Mouse (Mus musculus): ENCODE results near the gene Cul4b. TPM values are rescaled to one million over a fixed set of nuclear protein-coding genes. Genes with fewer than 3 reads are reported as not detected.
"Not testable (repeated sequence)": the region's sequence is repeated elsewhere in the genome, so short reads cannot be mapped to it uniquely, and the experiment has no call there.

Cul4b gene
- polyA plus RNA-seq, 1 experiment from 2014 or later, result 29.7 TPM

DNA sequence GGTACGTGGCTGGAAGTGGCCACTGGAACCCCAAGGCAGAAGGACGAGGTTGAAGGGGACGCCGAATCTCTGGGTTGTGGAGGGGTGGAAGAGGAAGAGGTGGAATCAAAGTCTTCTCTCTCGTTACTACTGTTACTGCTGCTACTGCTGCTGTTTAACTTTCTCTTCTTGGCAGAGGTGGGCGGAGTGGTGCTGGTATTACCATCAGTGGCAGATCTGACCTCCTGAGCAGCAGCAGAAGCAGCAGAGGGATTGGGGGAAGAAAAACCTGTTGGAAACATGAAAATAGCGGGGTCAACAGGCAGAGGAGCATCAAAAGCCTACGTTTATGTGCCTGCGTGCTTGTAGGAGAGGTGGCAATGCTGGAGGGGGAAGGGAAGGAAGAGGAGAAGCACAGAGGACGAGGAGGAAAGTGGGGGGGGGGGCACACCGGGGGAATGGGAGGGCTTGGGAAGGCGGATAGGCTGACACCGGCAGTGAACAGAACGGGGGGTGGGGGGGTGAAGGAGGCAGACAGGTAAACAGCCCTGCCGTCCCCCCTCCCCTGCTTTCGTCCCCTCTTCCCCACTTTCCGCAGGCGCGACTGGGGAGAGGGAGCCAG lies 12.0 kb downstream of the Cul4b start:
- WGBS, result 20% methylated on average over 10 of the region's 19 CpGs
- Histone ChIP-seq H3K4me1 (0 out of 2 replicates have a peak, but pooled peaks cover 2% of the 10 kb centered on the region), H3K4me3 (peak overlapping the region; percentile 55), H3K27me3 (no peaks in the 10 kb centered on the region), H3K9ac (replicated peaks) (peak overlapping the region; percentile 52), H3K27ac (replicated peaks) (peak overlapping the region; percentile 91), H3K36me3 (peaks cover 9% of the 10 kb centered on the region; the same call in 1 of the 2 replicates), H3K9me3 (no peaks in the 10 kb centered on the region), H3K4me2 (replicated peaks) (peak overlapping the region; percentile 61)
- ATAC-seq (ENCODE audit: low FRiP score, low read depth), result peak; percentile 10; the same call in 1 of the 2 replicates

DNA sequence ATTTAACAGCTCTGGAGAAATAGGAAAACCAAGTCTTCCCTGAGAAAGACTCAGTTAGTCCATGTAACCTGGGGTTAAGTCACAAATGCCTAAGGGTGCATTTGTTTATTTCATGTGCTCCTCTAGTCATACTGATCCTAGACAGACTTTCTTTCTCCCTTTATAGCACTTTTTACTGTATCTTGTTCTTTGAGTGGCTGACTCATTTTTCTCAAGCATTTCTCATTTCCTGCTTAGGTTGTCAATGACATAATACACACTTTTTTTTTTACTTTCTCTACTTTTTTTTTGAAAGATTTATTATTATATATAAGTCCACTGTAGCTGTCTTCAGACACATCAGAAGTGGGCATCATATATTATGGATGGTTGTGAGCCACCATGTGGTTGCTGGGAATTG lies 22.7 kb downstream of the Cul4b start:
- H3K4me2 ChIP-seq (replicated peaks), result no peak overlapping the region
- no peak overlapping the region for H3K4me3 ChIP-seq
- H3K9me3 ChIP-seq, result no peaks in the 10 kb centered on the region

DNA sequence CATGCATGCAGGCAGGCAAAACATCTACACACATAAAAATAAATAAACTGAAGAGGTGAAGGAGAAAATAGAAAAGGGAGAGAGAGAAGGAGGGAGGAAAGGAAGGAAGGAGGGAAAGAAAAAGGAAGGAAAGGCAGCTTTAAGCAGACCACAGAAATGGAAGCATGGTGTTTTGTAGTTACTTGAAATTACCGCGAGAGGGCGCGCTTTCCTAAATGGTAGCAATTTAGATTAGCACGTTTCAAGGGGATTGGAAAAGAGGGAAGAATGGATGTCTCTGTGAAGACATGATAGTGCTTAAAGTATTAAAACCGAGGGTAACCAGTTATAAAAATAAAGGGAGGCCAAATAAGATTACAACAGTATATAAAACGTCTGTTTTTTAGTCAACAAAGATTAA lies 61.4 kb downstream of the Cul4b start:
- Histone ChIP-seq H3K27me3 (no peaks in the 10 kb centered on the region), H3K4me1 (no peaks in the 10 kb centered on the region), H3K27ac (replicated peaks) (no peak overlapping the region), H3K4me3 (no peak overlapping the region), H3K9ac (replicated peaks) (no peak overlapping the region), H3K9me3 (no peaks in the 10 kb centered on the region), H3K4me2 (replicated peaks) (no peak overlapping the region), H3K36me3 (no peaks in the 10 kb centered on the region)
- WGBS, result 7% methylated on average over 7 of the region's 7 CpGs
- ATAC-seq (ENCODE audit: low FRiP score, low read depth), result no peak

More for the DNA sequence above, 22.7 kb downstream of the Cul4b start:
- Histone ChIP-seq H3K36me3 (0 out of 2 replicates have a peak, but pooled peaks cover under 1% of the 10 kb centered on the region), H3K27me3 (no peaks in the 10 kb centered on the region), H3K27ac (replicated peaks) (no peak overlapping the region), H3K9ac (replicated peaks) (no peak overlapping the region), H3K4me1 (no peaks in the 10 kb centered on the region)
- no peak for ATAC-seq (ENCODE audit: low FRiP score, low read depth)

DNA sequence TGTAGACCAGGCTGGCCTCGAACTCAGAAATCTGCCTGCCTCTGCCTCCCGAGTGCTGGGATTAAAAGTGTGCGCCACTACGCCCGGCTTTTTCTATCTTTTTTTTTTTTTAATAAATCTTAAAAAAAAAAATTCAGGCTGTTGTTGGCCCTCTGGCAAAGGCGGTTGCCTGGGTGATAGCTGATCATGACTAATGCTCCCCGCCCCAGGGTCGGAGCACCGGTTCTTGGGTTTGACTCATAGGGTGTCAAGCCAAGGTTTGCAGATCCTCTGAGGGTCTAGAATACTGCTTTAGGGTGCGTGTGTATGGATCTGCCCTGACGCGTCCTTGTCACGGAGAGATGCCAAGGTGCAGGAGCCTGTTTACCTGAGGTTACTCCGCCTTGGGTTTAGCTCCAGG lies 71.2 kb downstream of the Cul4b start:
- no peaks in the 10 kb centered on the region for H3K4me1 ChIP-seq
- no peaks in the 10 kb centered on the region for H3K27me3 ChIP-seq
- H3K4me2 ChIP-seq (replicated peaks), result no peak overlapping the region
- no peaks in the 10 kb centered on the region for H3K36me3 ChIP-seq
- H3K4me3 ChIP-seq, result no peak overlapping the region
- H3K9ac ChIP-seq (replicated peaks), result no peak overlapping the region
- WGBS, result 92% methylated on average over 14 of the region's 14 CpGs
- no peaks in the 10 kb centered on the region for H3K9me3 ChIP-seq
- no peak overlapping the region for H3K27ac ChIP-seq (replicated peaks)
- ATAC-seq (ENCODE audit: low FRiP score, low read depth), result no peak

DNA sequence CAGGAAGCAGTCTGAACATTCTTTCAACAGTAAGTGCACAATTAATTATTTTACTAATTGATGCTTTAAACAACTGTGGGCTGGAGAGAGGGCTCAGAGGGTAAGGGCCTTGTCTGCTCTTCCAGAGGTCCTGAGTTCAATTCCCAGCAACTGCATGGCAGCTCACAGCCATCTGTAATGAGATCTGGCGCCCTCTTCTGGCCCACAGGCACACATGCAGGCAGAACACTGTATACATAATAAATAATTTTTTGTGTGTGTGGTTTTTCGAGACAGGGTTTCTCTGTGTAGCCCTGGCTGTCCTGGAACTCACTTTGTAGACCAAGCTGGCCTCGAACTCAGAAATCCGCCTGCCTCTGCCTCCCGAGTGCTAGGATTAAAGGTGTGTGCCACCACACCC lies 73.8 kb downstream of the Cul4b start:
- H3K4me1 ChIP-seq; H3K9me3 ChIP-seq; ATAC-seq (ENCODE audit: low FRiP score, low read depth); H3K36me3 ChIP-seq; H3K4me3 ChIP-seq; H3K27me3 ChIP-seq; H3K4me2 ChIP-seq (replicated peaks); H3K27ac ChIP-seq (replicated peaks); H3K9ac ChIP-seq (replicated peaks): not testable (repeated sequence)
- 74% methylated on average over 5 of the region's 5 CpGs for WGBS

DNA sequence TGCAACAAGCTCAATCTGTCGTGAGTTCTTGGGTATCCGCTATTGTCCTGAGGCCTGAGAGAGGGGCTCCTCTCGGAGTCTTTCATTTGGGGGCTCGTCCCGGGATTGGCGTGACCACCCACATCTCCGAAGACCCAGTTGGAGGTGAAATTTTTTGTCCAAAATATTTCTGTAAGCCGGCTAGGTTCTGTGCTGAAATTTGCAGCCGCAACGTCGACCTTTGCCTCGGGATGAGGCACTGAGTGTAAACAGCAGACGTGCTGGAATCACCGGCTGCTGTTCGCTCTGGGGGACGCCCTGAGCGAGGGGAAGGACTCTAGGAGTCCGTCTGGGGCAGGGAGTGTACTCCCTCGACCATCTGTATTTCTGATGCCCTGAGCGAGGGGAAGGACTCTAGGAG lies 90.5 kb downstream of the Cul4b start:
- H3K4me3 ChIP-seq; H3K4me1 ChIP-seq; H3K9me3 ChIP-seq; H3K9ac ChIP-seq (replicated peaks); H3K27ac ChIP-seq (replicated peaks); H3K36me3 ChIP-seq; ATAC-seq (ENCODE audit: low FRiP score, low read depth); H3K27me3 ChIP-seq: not testable (repeated sequence)
- H3K4me2 ChIP-seq (replicated peaks), result peak overlapping the region; percentile 34
- 37% methylated on average over 20 of the region's 20 CpGs for WGBS

Other genes starting within 250 kb of the Cul4b start
- gene Lamp2, start 119.7 kb downstream of the Cul4b start, polyA plus RNA-seq (2016; fragmentation: Nextera tagmentation; extraction: Ambion mirVana), result 66.9 and 68.4 TPM in 2 replicates
- gene Mcts1, start 24.4 kb upstream of the Cul4b start, polyA plus RNA-seq (2016; fragmentation: Nextera tagmentation; extraction: Ambion mirVana), result 110 and 118 TPM in 2 replicates
- gene C1galt1c1, start 58.9 kb upstream of the Cul4b start, polyA plus RNA-seq (2016; fragmentation: Nextera tagmentation; extraction: Ambion mirVana), result 23.5 and 23.9 TPM in 2 replicates
- gene 6030498E09Rik, start 196.5 kb upstream of the Cul4b start, polyA plus RNA-seq (2016; fragmentation: Nextera tagmentation; extraction: Ambion mirVana), result not detected in 2 replicates

Measured in midbrain, embryonic 12.5 days (tissue).